Mouse (Mus musculus) left cerebral cortex, adult 2 months (tissue): ENCODE results near the gene 4931406C07Rik. TPM values are rescaled to one million over a fixed set of nuclear protein-coding genes. Genes with fewer than 3 reads are reported as not detected.
"Not testable (repeated sequence)": the region's sequence is repeated elsewhere in the genome, so short reads cannot be mapped to it uniquely, and the experiment has no call there.

Source experiments
- DNase-seq, 2 experiments: peaks; one replicate each; pipeline ENCODE4 v3.0.0; 2021 to 2022; ENCODE audit warnings: low spot score in 2 of 2, mixed read lengths in 1 of 2; ENCODE audit errors: extremely low spot score in 1 of 2
- H3K27ac ChIP-seq: fragments of 200-600 bp; 2 replicates; pipeline ENCODE4 v1.8.1; 2022
- H3K4me3 ChIP-seq: fragments of 200-600 bp; 2 replicates; pipeline ENCODE4 v1.8.1; 2022
- CTCF ChIP-seq: fragments of 200-600 bp; IDR thresholded peaks from 2 replicates; pipeline ENCODE4 v1.8.1; 2022; ENCODE audit warnings: antibody characterized with exemption, mild to moderate bottlenecking, moderate library complexity
- intact Hi-C: fragments of 180-260 bp; cut with DNase I; formaldehyde crosslinking; loops from one replicate; pipeline ENCODE4 v1.15.1; 2025
- total RNA-seq, 2 experiments: library from RNA; stranded (reverse); gene quantifications; 2 replicates each; pipeline ENCODE4 v1.2.3; 2021

Gene 4931406C07Rik
- total RNA-seq, 2 experiments from 2014 or later: 17.6 to 19.2 TPM

GRCm38 (mm10) chr9:15308254-15308653 is 2.0 kb upstream of the 4931406C07Rik start:
- no peak overlapping the region for H3K27ac ChIP-seq
- no peak for DNase-seq
- no peak overlapping the region for H3K4me3 ChIP-seq
- no peak for TF ChIP-seq CTCF
- intact Hi-C loops: no loop called here

- DNase-seq: no peak
- TF ChIP-seq CTCF: no peak
- Histone ChIP-seq H3K4me3 (peak overlapping the region; percentile 98), H3K27ac (no peak overlapping the region)
- intact Hi-C loops: loop anchor here (2.0 kb wide), 1 partner anchor 28 kb away; the partner anchor contains the start of gene Med17
These were observed 1.0 kb upstream of the 4931406C07Rik start for GRCm38 (mm10) chr9:15307257-15307656.

DNA sequence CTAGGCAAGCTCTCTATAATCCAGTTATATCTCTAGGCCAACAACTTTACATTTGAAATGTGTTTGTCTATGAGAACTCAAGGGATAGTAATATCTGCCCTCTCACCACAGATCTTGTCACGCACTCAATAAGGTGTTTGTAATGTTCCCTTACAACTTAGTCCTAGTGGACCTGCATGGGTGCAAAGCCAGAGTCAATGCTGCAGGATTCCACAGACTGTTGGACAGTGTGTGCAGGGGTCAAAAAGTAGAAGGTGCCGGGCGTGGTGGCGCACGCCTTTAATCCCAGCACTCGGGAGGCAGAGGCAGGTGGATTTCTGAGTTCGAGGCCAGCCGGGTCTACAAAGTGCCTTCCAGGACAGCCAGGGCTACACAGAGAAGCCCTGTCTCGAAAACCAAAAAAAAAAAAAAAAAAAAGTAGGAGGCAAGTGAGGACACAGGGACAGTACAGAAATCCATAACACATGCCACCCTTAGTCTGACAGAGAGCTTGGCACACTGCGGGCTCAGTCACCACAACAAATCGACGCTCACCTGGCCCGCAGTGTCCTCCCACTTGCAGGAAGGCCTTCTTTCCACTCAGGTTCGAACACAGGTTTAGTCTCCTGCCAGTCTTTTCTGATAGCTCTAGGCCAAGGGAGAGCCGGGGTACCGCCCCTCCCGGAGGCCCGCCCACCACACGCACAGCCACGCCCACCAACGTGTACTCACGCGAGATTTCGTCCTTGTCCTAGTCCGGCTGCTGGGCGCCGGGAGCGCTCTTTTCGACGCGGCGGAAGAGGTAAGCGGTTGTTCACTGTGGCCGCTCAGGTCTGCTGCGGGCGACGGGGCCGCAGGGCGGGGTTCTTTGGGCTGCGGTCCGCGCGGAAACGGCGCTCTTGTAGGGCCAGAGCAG is 498 bp downstream of the 4931406C07Rik start, which contains the start of gene Taf1d:
Gene Taf1d, plus strand, starts transcription at position 712 of the 895 bp plus-strand sequence.
- Histone ChIP-seq H3K27ac (peak within 1 kb of the TSS; percentile 92), H3K4me3 (peak within 1 kb of the TSS; percentile 98)
- TF ChIP-seq CTCF: no peak
- DNase-seq: peak; percentile 95 to 97
- intact Hi-C loops: loop anchor here (2.0 kb wide), 1 partner anchor 27 kb away; the partner anchor contains the start of gene Med17

DNA sequence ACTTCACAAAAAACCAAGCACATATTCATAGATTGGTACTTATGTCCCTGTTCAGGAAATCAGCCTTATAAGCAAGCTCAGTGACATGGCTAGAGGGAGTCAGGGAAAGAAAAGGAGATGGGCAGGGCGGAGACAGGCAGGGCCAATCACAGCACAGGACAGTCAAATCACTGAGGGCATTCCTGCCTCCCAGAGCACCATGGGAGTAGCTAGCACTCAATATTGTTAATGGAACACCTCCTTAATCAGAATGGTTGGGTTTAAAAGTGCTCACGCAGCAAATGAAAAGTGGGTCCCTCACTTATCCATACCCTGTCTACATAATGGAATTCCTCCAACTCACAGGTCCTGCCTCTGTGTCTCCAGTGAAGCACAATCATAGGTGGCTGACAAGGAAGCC is 3.4 kb downstream of the 4931406C07Rik start:
- H3K4me3 ChIP-seq: no peak overlapping the region
- intact Hi-C loops: no loop called here
- no peak for DNase-seq
- TF ChIP-seq CTCF: no peak
- H3K27ac ChIP-seq: no peak overlapping the region

DNA sequence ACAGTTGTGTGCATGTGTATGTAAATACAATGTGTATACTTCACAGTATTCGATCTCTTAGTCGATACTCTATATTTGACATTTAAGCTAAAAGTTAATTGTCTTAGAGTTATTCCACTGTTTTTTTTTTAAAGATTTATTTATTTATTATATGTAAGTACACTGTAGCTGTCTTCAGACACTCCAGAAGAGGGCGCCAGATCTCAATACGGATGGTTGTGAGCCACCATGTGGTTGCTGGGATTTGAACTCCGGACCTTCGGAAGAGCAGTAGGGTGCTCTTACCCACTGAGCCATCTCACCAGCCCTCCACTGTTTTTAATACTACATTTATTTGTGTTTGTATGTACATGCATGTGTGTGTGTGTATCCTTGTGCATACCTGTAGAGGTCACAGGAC is 4.2 kb downstream of the 4931406C07Rik start:
- H3K4me3 ChIP-seq, intact Hi-C loops, H3K27ac ChIP-seq, DNase-seq: not testable (repeated sequence)
- TF ChIP-seq CTCF: peak; percentile 31

GRCm38 (mm10) chr9:15301399-15301798 is 4.8 kb downstream of the 4931406C07Rik start:
- DNase-seq: no peak
- Histone ChIP-seq H3K27ac (peak overlapping the region; percentile 33; the same call in 1 of the 2 replicates), H3K4me3 (no peak overlapping the region)
- TF ChIP-seq CTCF: no peak
- intact Hi-C loops: no loop called here

DNA sequence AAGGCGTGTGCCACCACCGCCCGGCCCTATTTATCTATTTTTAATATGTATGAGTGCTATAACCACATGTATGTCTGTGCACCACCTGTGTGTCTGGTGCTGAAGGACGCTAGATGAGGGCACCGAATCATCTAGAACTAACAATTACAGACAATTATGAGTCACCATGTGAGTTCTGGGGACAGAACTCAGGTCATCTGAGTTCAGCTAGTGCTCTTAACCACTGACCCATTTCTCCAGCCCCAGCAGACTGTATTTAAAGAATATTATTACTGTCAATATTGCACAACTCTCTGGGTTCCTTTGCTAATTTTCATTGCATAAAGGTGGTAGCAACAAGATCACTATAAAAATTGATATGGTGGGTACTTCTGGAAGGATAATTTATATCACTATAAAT is 6.2 kb downstream of the 4931406C07Rik start:
- H3K4me3 ChIP-seq: no peak overlapping the region
- DNase-seq: no peak
- TF ChIP-seq CTCF: no peak
- H3K27ac ChIP-seq: no peak overlapping the region
- intact Hi-C loops: no loop called here

- TF ChIP-seq CTCF: no peak
- intact Hi-C loops: no loop called here
- Histone ChIP-seq H3K4me3 (no peak overlapping the region), H3K27ac (no peak overlapping the region)
- no peak for DNase-seq
These were observed 7.8 kb downstream of the 4931406C07Rik start for GRCm38 (mm10) chr9:15298451-15298850.

DNA sequence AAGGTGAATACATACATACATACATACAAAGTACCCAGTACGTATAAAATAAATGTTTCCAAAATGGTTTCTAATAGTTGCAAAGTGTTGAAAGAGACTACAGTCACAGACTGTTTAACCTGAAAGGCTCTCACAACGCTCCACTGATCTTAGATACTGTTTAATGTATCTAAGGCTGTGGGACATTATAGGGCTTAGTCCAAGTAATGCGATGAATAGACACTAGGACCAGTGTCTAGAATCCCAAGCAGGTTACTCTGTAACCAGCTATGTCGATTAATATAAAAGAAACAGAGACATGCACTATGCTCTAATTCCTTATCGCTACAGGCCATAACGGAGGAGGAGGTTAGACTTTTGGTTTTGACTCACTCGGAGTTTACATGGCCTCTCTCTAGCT is 9.1 kb downstream of the 4931406C07Rik start:
- TF ChIP-seq CTCF: no peak
- DNase-seq: no peak
- intact Hi-C loops: no loop called here
- Histone ChIP-seq H3K27ac (no peak overlapping the region), H3K4me3 (no peak overlapping the region)

DNA sequence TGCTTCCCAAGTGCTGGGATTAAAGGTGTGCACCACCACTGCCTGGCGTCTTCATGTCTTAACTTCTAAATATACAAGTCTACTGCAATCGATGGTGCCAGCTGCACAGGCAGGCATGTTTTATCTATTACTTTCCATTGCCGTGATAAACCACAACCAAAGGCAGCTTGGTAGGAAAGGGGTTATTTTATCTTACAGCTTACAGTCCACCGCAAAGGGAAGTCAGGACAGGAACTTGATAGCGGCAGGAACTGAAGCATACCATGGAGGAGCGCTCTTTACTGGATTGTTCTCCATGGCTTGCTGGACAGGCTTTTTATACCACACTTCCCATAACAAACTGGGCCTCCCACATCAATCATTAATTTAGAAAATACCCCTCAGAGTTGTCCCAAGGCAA is 17.0 kb downstream of the 4931406C07Rik start:
- TF ChIP-seq CTCF: no peak
- Histone ChIP-seq H3K4me3 (no peak overlapping the region), H3K27ac (no peak overlapping the region)
- DNase-seq: no peak
- intact Hi-C loops: no loop called here

DNA sequence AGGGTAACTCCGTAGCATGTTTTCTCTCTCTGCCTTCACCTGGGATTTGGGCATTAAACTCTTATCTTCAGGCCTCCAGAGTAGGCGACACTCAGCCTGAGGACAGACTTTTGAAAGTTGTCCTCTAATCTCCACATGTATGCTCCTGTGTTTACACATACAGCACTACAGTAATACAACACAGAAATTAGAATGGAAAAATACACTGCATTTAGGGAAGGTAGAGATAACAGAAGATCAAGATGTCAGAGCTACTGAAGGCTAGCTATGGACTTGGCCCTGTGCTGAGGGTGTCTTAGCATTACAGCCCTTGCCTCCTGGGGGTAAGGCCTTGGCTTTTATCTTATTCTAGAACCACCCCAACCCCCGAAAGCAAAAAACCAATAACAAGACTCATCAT is 17.8 kb downstream of the 4931406C07Rik start:
- intact Hi-C loops: no loop called here
- no peak for TF ChIP-seq CTCF
- Histone ChIP-seq H3K27ac (no peak overlapping the region), H3K4me3 (no peak overlapping the region)
- no peak for DNase-seq

GRCm38 (mm10) chr9:15287846-15288245 is 18.4 kb downstream of the 4931406C07Rik start:
- TF ChIP-seq CTCF: no peak; the same call in 1 of the 2 replicates
- intact Hi-C loops: no loop called here
- Histone ChIP-seq H3K4me3 (no peak overlapping the region), H3K27ac (no peak overlapping the region)
- DNase-seq: no peak
